Mouse (Mus musculus) heart, embryonic 16.5 days (tissue): ENCODE measurements at regions not wholly inside any gene's neighbourhood (a gene's known extent, or its start where the extent isn't known, plus 50 kb on each side); places are given as distances from the start of the nearest gene placed in this dataset.

Experiments used
- ATAC-seq: fragments of 200-750 bp; cut with Nextera tagmentation; replicated peaks from 2 replicates; pipeline ENCODE4 v1.8.0; 2017; ENCODE audit warnings: moderate number of reproducible peaks; ENCODE audit not compliant: insufficient read depth, low FRiP score; ENCODE audit errors: extremely low read depth
- H3K27ac ChIP-seq: fragments of 300-500 bp; sonication (generic); 2 replicates; pipeline ENCODE4 v1.5.1; 2014; ENCODE audit warnings: mild to moderate bottlenecking, low read length, control low read depth, moderate library complexity
- H3K27me3 ChIP-seq: fragments of 300-500 bp; sonication (generic); 2 replicates; pipeline ENCODE4 v1.6.1; 2014; ENCODE audit warnings: low read length, mixed read lengths; ENCODE audit not compliant: control insufficient read depth, insufficient read depth
- H3K36me3 ChIP-seq: fragments of 300-500 bp; sonication (generic); 2 replicates; pipeline ENCODE4 v1.6.1; 2014; ENCODE audit not compliant: control insufficient read depth, insufficient read depth
- H3K4me1 ChIP-seq: fragments of 300-500 bp; sonication (generic); 2 replicates; pipeline ENCODE4 v1.6.1; 2014; ENCODE audit warnings: low read length, mixed read lengths; ENCODE audit not compliant: control insufficient read depth, insufficient read depth
- H3K4me2 ChIP-seq: fragments of 300-500 bp; sonication (generic); 2 replicates; pipeline ENCODE4 v1.6.1; 2014; ENCODE audit warnings: low read depth, mild to moderate bottlenecking, control low read depth, low read length
- H3K4me3 ChIP-seq: fragments of 300-500 bp; sonication (generic); 2 replicates; pipeline ENCODE4 v1.5.1; 2014; ENCODE audit warnings: mild to moderate bottlenecking, control low read depth, low read length
- H3K9ac ChIP-seq: fragments of 300-500 bp; sonication (generic); 2 replicates; pipeline ENCODE4 v1.6.1; 2014; ENCODE audit warnings: low read length, control low read depth
- H3K9me3 ChIP-seq: fragments of 300-500 bp; sonication (generic); replicated peaks from 2 replicates; pipeline ENCODE4 v1.6.1; 2016; ENCODE audit warnings: low read length; ENCODE audit not compliant: control insufficient read depth
- WGBS: fragments of 180-500 bp; shearing (Covaris S2); extraction: QIAGEN DNeasy Blood & Tissue Kit; methylation state at CpG from one replicate; pipeline ENCODE4 v1.1.7; 2014; 5-methylcytosine and 5-hydroxymethylcytosine counted together

- Histone ChIP-seq H3K9me3 (no peaks in the 10 kb centered on the region), H3K27me3 (no peaks in the 10 kb centered on the region), H3K4me3 (no peak overlapping the region), H3K36me3 (no peaks in the 10 kb centered on the region), H3K4me1 (no peaks in the 10 kb centered on the region), H3K9ac (no peak overlapping the region), H3K4me2 (no peak overlapping the region), H3K27ac (no peak overlapping the region)
- WGBS = 84% methylated on average over 9 of the region's 16 CpGs
- ATAC-seq = no peak
Measured at GRCm38 (mm10) chr3:54103098-54103497, 52.7 kb upstream of the Trpc4 start.

GRCm38 (mm10) chr3:54083634-54084033 is 72.2 kb upstream of the Trpc4 start:
- Histone ChIP-seq H3K9me3 (no peaks in the 10 kb centered on the region), H3K36me3 (no peaks in the 10 kb centered on the region), H3K27me3 (no peaks in the 10 kb centered on the region), H3K9ac (no peak overlapping the region), H3K4me3 (no peak overlapping the region), H3K27ac (no peak overlapping the region), H3K4me2 (no peak overlapping the region), H3K4me1 (no peaks in the 10 kb centered on the region)
- 45% methylated on average over 6 of the region's 6 CpGs for WGBS
- ATAC-seq = no peak

GRCm38 (mm10) chr3:54076461-54076860 is 79.4 kb upstream of the Trpc4 start:
- ATAC-seq = no peak
- WGBS = 67% methylated on average over 5 of the region's 5 CpGs

GRCm38 (mm10) chr3:54060653-54061052 is 95.2 kb upstream of the Trpc4 start:
- ATAC-seq = no peak

More at GRCm38 (mm10) chr3:54076461-54076860, 79.4 kb upstream of the Trpc4 start:
- H3K9ac ChIP-seq = no peak overlapping the region
- no peak overlapping the region for H3K4me3 ChIP-seq
- H3K9me3 ChIP-seq = no peaks in the 10 kb centered on the region
- H3K4me1 ChIP-seq = no peaks in the 10 kb centered on the region
- no peaks in the 10 kb centered on the region for H3K27me3 ChIP-seq
- H3K27ac ChIP-seq = no peak overlapping the region
- no peak overlapping the region for H3K4me2 ChIP-seq
- no peaks in the 10 kb centered on the region for H3K36me3 ChIP-seq

GRCm38 (mm10) chr3:54054376-54054775 is 101.5 kb upstream of the Trpc4 start:
- no peaks in the 10 kb centered on the region for H3K27me3 ChIP-seq
- H3K4me2 ChIP-seq = no peak overlapping the region
- H3K9me3 ChIP-seq = no peaks in the 10 kb centered on the region
- no peak overlapping the region for H3K4me3 ChIP-seq
- H3K36me3 ChIP-seq = no peaks in the 10 kb centered on the region
- H3K27ac ChIP-seq = no peak overlapping the region
- WGBS = 50% methylated on average over 7 of the region's 7 CpGs
- ATAC-seq = no peak
- no peaks in the 10 kb centered on the region for H3K4me1 ChIP-seq
- H3K9ac ChIP-seq = no peak overlapping the region

More at GRCm38 (mm10) chr3:54060653-54061052, 95.2 kb upstream of the Trpc4 start:
- no peak overlapping the region for H3K27ac ChIP-seq
- H3K4me3 ChIP-seq = no peak overlapping the region
- 49% methylated on average over 1 of the region's 1 CpGs for WGBS
- no peaks in the 10 kb centered on the region for H3K4me1 ChIP-seq
- no peak overlapping the region for H3K4me2 ChIP-seq
- no peaks in the 10 kb centered on the region for H3K9me3 ChIP-seq
- H3K9ac ChIP-seq = no peak overlapping the region
- no peaks in the 10 kb centered on the region for H3K27me3 ChIP-seq
- no peaks in the 10 kb centered on the region for H3K36me3 ChIP-seq

- WGBS = 53% methylated on average over 2 of the region's 2 CpGs
- H3K9ac ChIP-seq = no peak overlapping the region
- no peaks in the 10 kb centered on the region for H3K9me3 ChIP-seq
- H3K4me1 ChIP-seq = no peaks in the 10 kb centered on the region
- H3K27me3 ChIP-seq = no peaks in the 10 kb centered on the region
- no peak for ATAC-seq
- H3K4me3 ChIP-seq = no peak overlapping the region
- no peaks in the 10 kb centered on the region for H3K36me3 ChIP-seq
- H3K4me2 ChIP-seq = no peak overlapping the region
- no peak overlapping the region for H3K27ac ChIP-seq
Measured at GRCm38 (mm10) chr3:54049370-54049769, 106.5 kb upstream of the Trpc4 start.

GRCm38 (mm10) chr3:54048091-54048670 is 107.7 kb upstream of the Trpc4 start:
- Histone ChIP-seq H3K9ac (no peak overlapping the region), H3K4me2 (no peak overlapping the region), H3K27ac (no peak overlapping the region), H3K27me3 (no peaks in the 10 kb centered on the region), H3K4me3 (no peak overlapping the region), H3K9me3 (no peaks in the 10 kb centered on the region), H3K36me3 (no peaks in the 10 kb centered on the region), H3K4me1 (no peaks in the 10 kb centered on the region)
- WGBS = 63% methylated on average over 3 of the region's 3 CpGs
- ATAC-seq = no peak

- 51% methylated on average over 4 of the region's 4 CpGs for WGBS
- Histone ChIP-seq H3K27ac (no peak overlapping the region), H3K9me3 (no peaks in the 10 kb centered on the region), H3K9ac (no peak overlapping the region), H3K36me3 (no peaks in the 10 kb centered on the region), H3K4me1 (no peaks in the 10 kb centered on the region), H3K27me3 (no peaks in the 10 kb centered on the region), H3K4me3 (no peak overlapping the region), H3K4me2 (no peak overlapping the region)
- ATAC-seq = no peak
Measured at GRCm38 (mm10) chr3:54027365-54027764, 128.5 kb upstream of the Trpc4 start.

- H3K9ac ChIP-seq = no peak overlapping the region
- no peak overlapping the region for H3K4me2 ChIP-seq
- H3K27me3 ChIP-seq = no peaks in the 10 kb centered on the region
- no peak overlapping the region for H3K4me3 ChIP-seq
- no peaks in the 10 kb centered on the region for H3K4me1 ChIP-seq
- ATAC-seq = no peak
- WGBS = 75% methylated on average over 4 of the region's 4 CpGs
- H3K36me3 ChIP-seq = no peaks in the 10 kb centered on the region
- H3K27ac ChIP-seq = no peak overlapping the region
- no peaks in the 10 kb centered on the region for H3K9me3 ChIP-seq
Measured at GRCm38 (mm10) chr3:54020196-54020595, 135.6 kb upstream of the Trpc4 start.
